Mouse (Mus musculus) cerebellum, adult 2 months (tissue): ENCODE results near the gene Col27a1.

ENCODE experiments used
- CTCF ChIP-seq: fragments of 200-500 bp; IDR thresholded peaks from 2 replicates; pipeline ENCODE4 v1.5.1; 2011; ENCODE audit warnings: low read depth, mild to moderate bottlenecking, control low read depth, low read length, moderate library complexity, borderline replicate concordance; ENCODE audit not compliant: insufficient read depth
- POLR2A ChIP-seq: fragments of 200-500 bp; IDR thresholded peaks from 2 replicates; pipeline ENCODE4 v1.6.1; 2011; ENCODE audit warnings: low read length, control low read depth, borderline replicate concordance; ENCODE audit not compliant: insufficient read depth

- no peak for TF ChIP-seq CTCF
- TF ChIP-seq POLR2A, result no peak
Observed at GRCm38 (mm10) chr4:63238141-63238540, 24.3 kb downstream of the Col27a1 start.
